Mouse (Mus musculus) embryonic fibroblast, embryonic 13.5 days (primary cell): ENCODE data around the gene Mybl2.

Experiments used
- CTCF ChIP-seq: IDR thresholded peaks from 2 replicates; pipeline ENCODE4 v1.5.1; 2011; ENCODE audit warnings: mild to moderate bottlenecking, control low read depth, low read length, moderate library complexity, borderline replicate concordance; ENCODE audit not compliant: insufficient read depth
- POLR2A ChIP-seq: IDR thresholded peaks from 2 replicates; pipeline ENCODE4 v1.6.1; 2011; ENCODE audit warnings: low read depth, mild to moderate bottlenecking, control low read depth, low read length, moderate library complexity

DNA sequence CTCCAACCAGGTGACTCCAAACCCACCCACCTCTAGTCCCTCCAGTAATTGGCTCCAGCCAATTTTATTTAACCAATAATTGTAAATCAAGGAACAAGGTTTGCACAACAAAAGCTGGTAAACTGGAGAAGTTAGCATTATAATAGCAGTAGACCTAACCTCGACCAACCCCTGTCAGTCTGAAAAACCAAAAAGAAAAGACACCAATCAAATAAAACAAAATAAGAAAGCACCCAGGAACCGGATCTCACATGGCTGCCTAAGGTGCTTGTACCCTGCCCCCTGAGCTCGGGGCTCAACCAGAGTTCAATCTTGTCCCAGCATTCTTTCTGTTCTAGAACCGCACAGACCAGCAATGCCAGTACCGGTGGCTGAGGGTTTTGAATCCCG, 7.6 kb downstream of the Mybl2 start:
- no peak for TF ChIP-seq CTCF
- TF ChIP-seq POLR2A = no peak
